Mouse (Mus musculus) gastrocnemius, postnatal 25 days (tissue): ENCODE results near the gene Rasgef1b. TPM values are rescaled to one million over a fixed set of nuclear protein-coding genes. Genes with fewer than 3 reads are reported as not detected.

Source experiments
- DNase-seq: peaks from one replicate; pipeline ENCODE4 v3.0.0; 2022
- total RNA-seq, 2 experiments: library from RNA; stranded (reverse); gene quantifications; 1 replicate in 1 of 2; 2 replicates in 1 of 2; pipeline ENCODE4 v1.2.3; 2021

The Rasgef1b gene
- total RNA-seq, 2 experiments from 2014 or later = 0.36 to 0.38 TPM

DNA sequence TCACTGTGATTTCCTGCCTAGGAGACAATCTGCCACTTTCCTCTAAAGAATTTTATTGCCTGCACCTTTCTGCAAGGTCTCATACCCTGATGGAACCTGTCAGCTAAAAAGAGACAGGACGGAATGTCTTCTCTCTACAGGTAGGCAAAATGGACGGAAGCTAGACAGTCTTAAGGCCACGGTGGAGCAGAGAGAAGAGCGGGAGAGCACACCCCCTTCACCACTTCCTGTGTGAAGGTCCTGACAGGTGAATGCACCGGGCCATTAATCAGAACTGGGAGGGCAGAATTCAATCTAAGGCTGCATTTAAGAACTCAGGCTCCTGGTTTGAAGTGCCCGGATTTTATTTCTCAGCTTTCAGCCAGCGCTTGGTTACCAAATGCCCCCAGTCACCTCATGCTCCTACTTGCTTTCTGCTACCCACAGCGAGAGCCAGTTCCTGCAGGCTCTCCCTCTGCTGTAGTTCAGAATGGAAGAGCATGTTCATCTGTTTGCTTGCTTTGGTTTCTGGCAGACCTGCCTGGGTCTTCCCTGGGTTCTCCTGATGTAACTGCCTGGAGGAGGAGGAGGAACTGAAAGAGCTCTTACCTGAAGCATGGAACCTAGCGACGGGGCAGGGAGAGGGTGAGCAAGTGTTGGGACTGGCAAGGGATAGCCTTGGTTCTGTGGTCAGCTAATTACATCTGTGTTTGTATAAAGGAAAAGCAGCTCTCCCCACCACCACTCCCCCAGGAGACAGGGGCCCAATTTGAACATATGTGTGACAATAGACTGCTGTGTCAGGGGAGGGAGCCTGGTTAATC is 233.3 kb downstream of the Rasgef1b start:
- DNase-seq = no peak

DNA sequence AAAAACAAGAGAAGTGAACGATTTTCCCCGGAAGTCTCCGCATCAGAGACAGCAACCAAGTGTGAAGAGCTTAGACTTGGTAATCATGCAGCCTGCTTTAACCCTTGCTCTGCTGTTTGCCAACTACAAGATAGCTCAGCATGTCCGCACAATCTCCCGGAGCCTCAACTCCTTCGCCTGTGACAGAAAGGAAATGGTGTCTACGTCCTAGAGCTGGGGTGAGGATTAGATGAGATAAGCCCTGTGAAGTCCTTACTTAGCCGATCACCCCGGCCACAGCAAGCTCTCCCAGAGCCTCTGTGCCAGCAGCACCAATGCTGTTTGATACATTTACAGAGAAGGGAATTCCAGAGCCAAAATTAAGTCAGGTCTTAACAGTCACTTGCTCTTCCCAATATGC is 235.0 kb downstream of the Rasgef1b start:
- no peak for DNase-seq

DNA sequence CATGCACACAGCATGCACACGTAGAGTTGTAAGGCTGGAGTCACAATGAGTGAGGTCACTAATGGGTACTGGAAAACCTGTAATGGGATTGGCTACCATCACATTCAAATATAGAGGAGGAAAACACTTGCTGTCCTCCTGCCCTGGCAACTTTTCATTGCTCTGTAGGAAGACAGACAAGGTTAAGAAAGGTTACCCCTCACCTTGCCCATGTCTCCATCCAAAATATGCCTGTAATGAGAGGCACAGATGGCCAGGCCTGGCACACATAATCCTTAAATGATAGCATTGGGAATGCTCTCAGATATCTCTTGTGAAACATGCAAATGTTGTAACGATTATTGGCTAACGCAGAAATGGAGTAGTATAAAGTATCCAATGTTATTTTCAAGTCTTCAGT is 235.8 kb downstream of the Rasgef1b start:
- DNase-seq = no peak

DNA sequence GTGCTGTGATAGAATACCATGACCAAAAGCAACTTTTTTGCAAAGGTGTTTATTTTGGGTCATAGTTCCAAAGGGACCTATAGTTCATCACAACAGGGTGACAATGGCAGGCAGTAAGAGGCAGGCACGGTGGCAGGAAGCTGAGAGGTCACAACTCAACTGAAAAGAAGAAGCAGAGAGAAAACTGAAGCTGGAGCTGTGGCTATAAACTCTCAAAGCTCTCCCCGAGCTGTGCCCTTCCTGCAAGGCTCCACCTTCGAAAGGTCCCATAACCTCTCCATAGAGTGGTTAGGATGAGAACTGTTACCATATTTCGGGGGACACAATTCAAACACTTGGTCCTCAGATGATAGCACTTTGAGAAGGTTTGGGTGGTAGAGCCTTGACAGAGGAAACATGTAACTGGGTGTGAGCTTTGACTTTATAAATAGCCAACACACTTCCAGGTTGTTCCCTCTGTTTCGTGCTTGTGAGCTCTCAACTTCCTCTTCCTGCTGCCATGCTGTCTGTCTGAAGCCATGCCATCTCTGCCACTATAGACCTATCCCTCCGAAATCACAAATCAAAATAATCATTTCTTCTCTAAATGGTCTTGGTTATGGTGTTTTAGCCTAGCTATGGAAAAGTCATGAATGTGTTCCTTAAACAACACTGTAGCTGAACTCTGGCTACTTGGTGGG is 240.2 kb downstream of the Rasgef1b start:
- DNase-seq = no peak

DNA sequence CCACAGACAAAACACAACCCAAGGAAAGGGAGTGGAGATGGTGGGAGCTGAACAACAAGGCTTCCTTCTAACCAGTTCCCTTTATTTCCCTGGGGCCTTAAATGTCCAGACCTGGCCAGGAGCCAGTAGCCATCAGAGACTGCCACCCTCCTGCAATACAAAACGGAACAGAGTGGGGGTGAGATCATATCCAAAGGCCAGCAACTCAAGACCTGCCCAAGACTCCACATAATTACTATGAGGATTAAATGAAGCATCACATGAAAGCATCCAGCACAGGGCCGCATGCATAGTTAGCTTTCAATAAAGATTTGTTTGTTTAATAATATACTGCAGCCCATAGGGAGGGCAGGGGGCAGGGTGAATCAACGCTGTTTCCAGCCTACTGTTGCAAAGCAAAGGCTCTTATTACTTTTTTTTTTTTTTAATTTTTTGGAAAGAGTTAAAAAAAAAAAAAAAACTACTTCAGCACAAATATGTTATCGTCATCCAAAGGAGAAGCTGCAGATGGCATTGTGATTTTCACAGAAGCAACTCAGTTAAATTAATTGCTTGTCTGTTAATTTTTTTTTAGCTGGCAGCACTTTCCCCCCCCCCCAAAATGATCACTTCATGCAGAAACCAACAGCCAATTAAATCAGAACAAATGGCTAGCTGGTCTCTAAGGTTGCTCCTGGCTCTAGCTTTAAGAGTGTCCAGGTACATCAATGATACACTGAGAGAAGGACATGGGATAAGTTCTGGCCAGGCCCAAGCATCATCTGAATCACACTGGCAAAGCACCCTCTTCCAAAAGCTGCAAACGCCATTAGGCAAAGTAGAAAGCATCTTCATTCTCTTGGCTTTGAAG is 241.6 kb downstream of the Rasgef1b start:
- DNase-seq = no peak

DNA sequence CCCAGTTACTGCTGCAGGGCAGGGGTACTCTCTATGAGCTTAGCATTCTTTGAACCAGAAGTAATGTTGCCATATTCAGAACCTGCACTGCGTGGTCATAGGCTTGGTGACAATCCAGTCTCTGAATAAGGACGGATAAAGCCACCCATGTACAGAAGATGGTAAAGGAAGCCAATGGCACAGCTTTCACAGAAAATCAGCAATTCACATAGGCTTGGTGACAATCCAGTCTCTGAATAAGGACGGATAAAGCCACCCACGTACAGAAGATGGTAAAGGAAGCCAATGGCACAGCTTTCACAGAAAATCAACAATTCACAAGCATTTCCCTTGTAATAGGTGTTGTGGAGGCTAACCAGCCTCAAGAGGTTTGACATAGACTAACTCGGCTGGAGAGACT is 245.7 kb downstream of the Rasgef1b start:
- no peak for DNase-seq

DNA sequence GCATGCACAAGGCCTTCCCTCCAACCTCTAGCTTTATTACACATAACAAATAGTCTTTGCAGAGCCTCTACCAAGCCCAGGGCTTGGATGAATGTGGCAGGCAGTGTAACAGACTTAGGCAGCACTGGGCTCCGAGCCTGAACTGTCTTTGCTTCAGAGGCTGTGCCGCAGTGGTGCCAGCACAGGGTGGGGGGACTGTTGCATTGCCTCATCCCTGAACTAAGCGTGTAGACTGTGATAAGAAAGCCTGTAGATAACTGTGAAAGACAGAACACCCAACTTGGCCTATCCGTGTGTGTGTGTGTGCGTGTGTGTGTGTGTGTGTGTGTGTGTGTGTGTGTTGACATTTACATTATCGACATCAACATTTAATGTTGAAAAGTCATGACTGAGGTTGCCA is 246.3 kb downstream of the Rasgef1b start:
- no peak for DNase-seq

DNA sequence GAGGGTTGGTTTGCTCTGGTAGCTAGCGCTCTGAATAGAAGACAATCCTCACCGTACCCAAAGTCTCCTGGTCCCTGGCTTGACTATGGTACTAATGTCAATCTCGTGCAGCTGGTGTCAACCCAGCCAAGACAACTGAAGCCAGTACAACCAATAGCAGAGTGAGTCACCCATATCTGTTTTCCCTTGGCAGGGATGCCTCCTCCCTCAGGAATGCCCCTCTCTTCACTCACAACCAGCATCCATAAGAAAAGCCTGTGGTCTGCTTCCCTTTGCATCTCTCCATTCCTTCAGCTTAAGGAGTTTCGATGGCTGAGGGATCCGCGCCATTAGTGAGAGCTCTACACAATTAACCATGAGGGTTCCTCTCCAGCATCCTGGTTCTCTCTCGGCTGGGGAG is 246.8 kb downstream of the Rasgef1b start:
- no peak for DNase-seq

DNA sequence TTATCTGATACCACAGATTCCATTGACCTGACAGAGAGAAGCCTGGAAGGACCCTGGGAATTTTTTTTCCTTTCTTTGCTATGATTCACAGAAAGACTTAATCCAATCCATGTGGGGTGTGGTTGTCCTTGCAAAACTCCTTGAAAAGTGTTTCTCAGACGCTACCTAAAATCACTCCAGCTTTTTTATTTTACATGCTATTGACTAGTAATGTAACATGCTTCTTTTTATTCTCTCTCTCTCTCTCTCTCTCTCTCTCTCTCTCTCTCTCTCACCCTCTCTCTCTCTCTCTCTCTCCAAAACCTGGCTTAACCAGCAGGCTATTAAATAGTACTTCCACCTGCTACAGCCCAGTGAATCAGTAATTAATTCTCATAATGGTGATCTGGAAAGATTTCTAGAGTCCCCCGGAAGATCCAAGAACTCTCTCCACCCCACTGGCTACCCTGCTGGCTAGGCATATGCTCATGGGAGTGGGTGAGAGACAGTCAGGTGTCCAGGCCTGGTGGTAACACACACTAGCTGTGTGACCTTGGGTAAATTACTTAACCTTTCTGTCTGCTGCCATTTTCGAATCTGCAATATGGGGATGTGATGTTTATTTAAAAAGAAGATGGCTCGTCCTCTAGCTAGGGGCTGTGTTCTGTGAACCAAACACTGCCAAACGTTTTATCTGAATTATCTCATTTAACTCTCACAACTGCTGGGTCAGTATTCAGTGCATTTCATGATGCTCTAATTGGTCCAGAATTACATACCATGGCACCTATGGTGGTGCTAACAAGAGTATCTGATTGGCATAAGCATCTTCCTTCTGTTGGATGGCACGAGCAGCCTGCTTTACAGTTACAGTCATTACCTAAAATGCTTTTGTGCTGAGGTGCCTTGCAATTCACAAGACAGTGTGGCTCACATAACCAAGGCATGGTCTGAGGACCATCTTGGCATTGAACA is 248.5 kb downstream of the Rasgef1b start:
- no peak for DNase-seq

DNA sequence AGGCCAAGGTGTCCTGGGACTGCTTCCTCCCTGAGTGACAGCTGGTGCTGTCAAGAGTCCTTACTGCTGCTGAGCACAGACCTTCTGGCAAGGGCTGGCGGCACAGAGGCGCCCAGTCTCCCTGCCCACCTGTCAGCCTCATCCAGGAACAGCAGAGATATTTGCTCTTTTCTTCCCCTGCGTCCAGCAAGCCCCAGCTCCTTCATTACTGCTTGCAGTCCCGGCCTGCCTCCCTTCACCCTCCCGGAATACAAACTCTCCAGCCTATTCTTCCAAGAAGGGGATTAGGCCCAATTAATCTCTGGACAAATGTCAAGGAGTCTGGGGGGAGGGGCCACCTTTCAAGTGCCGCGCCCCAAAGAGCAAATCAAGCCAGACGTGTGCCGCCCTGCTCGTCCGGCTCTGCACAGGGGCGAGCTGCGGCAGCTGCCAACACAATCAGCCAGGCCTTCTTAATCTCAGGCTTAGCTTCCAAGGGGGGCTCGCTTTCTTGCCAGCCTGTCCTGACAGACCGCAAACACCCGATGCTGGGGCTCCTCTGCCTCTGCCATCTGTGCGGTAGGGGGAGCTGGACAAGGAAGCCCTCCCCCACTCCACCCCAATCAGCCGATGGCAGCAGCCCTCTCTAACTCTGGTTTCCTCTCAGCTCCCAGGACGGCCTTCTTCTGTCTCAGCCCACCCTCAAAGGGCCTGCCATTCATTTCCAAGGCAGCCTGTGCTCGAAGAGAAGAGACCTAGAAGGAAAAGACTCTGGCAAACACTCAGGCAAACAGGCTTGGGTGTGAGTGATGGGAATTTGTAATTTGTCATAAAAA is 249.4 kb downstream of the Rasgef1b start:
- DNase-seq = no peak

DNA sequence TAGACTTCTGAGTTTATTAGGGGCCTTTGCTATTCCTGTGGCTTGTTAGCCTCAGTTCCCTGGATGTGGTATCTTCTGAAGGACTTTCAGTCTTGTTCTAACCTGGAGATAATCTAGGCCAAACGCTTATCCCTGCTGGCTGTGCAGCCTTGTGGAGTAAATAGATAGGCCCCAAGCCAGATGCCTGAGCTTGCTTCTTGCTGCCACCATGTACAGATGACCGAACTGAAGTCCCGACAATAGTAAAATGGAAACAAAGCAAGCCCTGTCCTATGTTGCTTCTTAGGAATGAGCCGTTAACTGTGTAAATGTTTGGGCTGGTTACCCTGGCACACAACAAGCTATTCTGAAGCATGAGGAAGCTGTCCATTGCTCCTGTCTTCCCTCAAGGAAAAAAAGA is 250.1 kb downstream of the Rasgef1b start:
- DNase-seq = no peak

DNA sequence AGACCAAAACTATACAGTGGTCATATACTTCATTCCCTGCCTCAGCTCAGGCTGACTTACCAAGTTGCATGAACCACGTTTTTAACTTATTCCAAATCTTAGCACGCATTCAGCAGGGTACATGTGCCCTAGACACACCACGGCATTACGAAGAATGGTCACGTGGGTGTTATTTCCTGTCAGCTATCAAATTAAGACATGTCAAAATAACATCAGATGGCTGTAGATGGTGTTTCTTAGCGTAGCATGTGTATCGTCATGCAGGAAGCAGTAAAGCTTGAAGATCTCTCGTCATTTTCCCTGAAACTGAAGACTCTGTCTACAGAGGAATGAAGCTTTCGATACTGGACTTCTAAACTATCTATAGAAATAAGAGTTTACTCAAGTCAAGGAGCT is 251.4 kb downstream of the Rasgef1b start:
- DNase-seq = no peak

DNA sequence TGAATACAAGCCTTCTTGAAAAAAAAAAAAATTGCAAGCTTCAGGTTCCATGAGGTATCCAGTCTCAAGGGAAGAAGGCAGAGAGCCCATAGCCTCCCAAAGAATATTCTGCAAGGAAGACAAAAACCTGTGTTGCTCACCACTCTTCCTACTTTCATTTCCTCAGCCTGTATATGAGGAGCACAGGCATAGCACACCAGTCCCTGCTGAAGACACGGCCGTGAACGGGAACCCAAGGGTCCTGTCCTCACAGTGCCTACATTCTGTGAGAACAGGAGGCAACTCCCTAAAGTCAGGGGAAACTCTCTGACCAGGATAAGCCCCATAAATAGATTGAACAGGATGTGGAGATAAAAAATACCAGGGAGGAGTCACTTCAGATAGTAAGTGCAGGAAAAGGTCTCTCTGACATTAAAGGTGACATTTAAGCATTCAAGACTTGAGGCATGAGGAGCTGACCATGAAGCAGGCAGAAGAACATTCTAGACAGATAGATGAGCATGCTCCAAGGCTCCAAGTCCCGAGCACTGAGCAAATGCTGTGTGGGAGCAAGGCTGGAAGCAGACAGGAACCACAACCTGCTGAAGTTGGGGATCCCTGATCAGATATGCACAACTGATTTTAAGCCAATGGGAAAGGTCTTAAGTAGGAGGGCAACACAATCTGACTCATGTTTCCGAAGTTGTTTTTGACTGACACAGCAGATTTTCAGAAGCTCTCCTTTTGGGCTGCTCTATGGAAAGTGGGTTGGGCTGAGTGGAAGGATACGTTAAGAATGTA is 252.0 kb downstream of the Rasgef1b start:
- DNase-seq = no peak

DNA sequence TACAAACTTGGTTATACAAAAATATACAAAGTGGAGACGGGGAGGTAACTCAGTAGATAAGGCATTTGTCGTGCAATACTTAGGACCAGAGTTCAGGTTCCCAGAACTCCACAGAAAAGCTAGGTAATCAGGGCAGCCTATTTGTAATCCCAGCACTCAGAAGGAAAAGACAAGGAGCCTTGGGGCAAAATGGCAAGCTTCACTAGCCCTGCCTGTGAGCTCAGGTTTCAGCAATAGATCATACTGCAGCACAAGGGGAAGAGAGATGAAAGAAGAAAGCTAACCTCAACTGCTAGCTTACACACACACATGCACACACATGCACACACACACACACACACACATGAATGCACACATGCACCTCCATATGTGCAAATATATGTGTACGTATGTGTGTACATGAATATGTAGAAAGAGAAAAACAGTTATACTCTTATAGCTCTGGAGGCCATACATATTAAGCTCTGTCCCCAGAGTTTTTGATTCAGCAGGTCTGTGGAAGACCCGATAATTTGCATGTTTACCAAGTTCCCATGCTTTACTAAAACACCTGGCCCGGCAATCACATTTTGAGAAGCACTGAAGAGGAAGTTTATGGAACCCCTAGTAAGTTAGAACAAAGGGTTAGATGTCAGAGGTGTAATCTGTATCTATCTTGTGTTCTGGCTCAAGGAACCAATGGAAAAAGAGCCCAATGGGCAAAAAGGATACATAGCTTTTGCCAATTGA is 256.1 kb downstream of the Rasgef1b start:
- DNase-seq = no peak

DNA sequence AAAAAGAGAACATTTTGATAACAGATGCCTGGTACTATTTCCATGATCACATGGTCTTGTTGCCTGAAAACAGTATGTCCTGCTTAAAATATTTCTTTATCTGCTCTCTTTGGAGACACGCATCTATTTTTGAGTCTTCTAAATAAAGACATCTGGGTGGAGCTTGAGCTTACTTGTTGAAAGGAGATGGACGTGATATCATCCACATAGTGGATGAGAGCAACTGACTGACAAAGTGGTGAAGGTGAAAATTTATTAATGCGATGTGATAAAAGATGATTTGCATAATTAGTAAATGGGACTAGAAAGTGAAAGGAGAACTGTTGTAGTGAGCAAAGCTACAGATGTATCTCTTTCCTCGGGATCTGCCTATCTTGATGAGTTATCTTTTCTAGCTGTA is 257.1 kb downstream of the Rasgef1b start:
- DNase-seq = no peak

DNA sequence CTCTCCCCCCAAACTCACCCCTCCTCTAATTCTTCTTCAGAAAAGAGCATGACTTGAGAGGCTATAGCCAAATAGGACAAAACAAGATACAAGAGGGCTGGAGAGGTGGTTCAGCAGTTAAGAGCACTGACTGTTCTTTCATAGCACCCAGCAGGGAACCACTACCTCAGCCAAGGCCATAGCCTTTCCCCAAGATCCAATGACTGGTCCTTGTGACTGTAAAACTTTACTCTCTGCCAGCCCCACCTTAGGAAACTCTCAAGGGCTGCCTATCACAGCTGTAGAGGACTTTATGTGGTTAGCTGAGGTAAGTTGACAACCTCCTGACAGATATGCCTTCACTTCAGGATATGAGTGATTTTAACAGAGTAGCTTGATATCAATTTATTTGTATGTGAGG is 258.3 kb downstream of the Rasgef1b start:
- no peak for DNase-seq

DNA sequence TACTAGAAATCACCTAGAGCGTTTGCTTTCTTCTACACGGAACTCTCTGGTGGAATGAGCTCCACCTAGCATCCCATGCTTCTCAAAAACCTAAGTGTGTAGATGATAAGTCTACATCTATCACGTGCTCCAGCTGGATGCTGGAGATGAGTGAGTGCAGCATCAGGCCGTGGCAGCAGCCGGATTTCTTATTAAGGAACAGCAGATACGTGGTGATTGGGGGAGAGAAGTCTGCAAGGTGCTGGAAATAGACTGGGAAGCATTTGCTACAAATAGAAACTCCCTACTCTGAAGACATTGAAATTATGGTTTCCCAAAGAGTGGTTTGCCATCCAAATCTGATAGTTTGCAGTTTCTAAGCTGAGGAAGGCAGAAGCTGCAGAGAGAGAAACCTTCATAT is 269.9 kb downstream of the Rasgef1b start:
- no peak for DNase-seq

DNA sequence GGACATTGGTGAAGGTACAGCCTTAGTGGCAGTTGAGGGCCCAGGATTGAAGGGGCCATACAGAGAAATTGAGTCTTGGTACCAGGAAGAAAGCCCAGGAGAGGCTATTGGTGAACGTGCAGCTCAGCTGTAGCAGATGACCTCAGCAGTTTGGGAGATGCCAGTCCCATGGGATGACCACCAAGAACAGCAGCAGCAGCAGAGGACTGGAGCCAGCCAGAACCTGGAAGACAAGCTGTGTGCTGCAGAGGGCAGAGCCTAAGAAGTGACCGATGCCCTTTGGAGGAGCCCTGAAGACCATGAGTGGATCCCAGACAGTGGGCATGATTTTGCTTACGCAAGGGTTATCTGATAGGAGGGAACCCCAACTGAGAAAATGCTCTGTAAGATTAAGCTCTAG is 271.6 kb downstream of the Rasgef1b start:
- no peak for DNase-seq

DNA sequence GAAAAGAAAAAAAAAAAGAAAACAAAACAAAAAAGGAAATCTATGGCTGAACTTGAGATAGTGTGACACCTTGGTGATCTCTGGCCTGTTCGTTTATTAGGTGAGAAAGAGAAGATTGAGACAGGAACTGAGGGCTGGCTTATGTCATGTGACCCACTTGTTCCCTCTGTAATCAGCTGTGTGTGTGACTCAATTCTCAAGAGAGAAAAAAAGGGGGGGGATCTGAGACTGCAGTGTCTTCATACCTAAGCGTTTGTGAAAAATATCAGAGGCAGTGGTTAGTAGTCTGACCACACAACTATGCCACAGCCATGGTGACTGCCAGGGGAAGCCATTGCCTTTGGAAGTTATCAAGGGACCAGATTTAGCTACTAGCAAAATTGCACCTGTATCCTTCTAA is 276.9 kb downstream of the Rasgef1b start:
- no peak for DNase-seq
